8 mouse cellular contexts compared by ENCODE assay signal in genomic region chr8:57429166-57429887, GRCm38 (mm10). TPM values are rescaled to one million over a fixed set of nuclear protein-coding genes. Genes with fewer than 3 reads are reported as not detected.
DNase-seq lines count a peak whose midpoint lies in the region; ATAC-seq and TF ChIP-seq lines count a peak whose summit lies in the region.

No protein-coding gene starts in this region.

- H3K4me1 ChIP-seq in ES-E14 (ENCODE audit: control insufficient read depth in 2 of 2, insufficient read depth in 2 of 2, low read length in 2 of 2, poor library complexity in 1 of 2): no peaks in the 10 kb centered on the region
- no peaks in the 10 kb centered on the region for H3K4me1 ChIP-seq in forebrain, embryonic 16.5 days (replicated peaks; ENCODE audit: control insufficient read depth, insufficient read depth, low read length)
- H3K4me1 ChIP-seq in lung, embryonic 16.5 days (replicated peaks; ENCODE audit: control insufficient read depth, insufficient read depth, low read length): peaks cover 3% of the 10 kb centered on the region; the same call in 1 of the 2 replicates

- peak; percentile 60 for DNase-seq in ES-E14 (ENCODE audit: low read depth, low spot score)
- DNase-seq in cerebellum, adult 11 months: peak; percentile 65
- DNase-seq in layer of hippocampus, adult 18-20 months (ENCODE audit: low spot score in 2 of 2): peak; percentile 35 to 75
- peak; percentile 20 for DNase-seq in ovary, adult 18-20 months (ENCODE audit: low spot score)
- DNase-seq in thymus, postnatal 25 days: peak; percentile 65

- H3K27me3 ChIP-seq in forebrain, embryonic 16.5 days (replicated peaks; ENCODE audit: control insufficient read depth, insufficient read depth, low read length): peaks cover 4% of the 10 kb centered on the region; the same call in 1 of the 2 replicates
- peaks cover 5% of the 10 kb centered on the region for H3K27me3 ChIP-seq in lung, embryonic 16.5 days (ENCODE audit: control insufficient read depth, insufficient read depth, low read depth, low read length)

- H3K4me3 ChIP-seq in ES-E14 (ENCODE audit: insufficient read depth in 1 of 2, low read depth in 1 of 2, low read length in 2 of 2, poor library complexity in 1 of 2, severe bottlenecking in 1 of 2): no peak overlapping the region
- H3K4me3 ChIP-seq in forebrain, embryonic 16.5 days (replicated peaks; ENCODE audit: low read length): no peak overlapping the region
- peak overlapping the region; percentile 24 for H3K4me3 ChIP-seq in lung, embryonic 16.5 days (ENCODE audit: low read length)

- H3K4me2 ChIP-seq in forebrain, embryonic 16.5 days (ENCODE audit: low read length): peak overlapping the region; percentile 15; the same call in 1 of the 2 replicates
- peak overlapping the region; percentile 26; the same call in 1 of the 2 replicates for H3K4me2 ChIP-seq in lung, embryonic 16.5 days (ENCODE audit: low read depth, low read length)

- peak; percentile 64 for ATAC-seq in forebrain, embryonic 16.5 days
- ATAC-seq in hematopoietic stem cell, adult 5-6 weeks (replicated peaks in 1 of 2; ENCODE audit: insufficient read depth in 1 of 2, low FRiP score in 2 of 2, low TSS enrichment in 1 of 2, low read depth in 1 of 2, poor library complexity in 2 of 2, severe bottlenecking in 2 of 2): peak; percentile 58; a peak in 3 of 4 replicates
- ATAC-seq in lung, embryonic 16.5 days (ENCODE audit: low read depth): peak; percentile 34

- H3K27ac ChIP-seq in ES-E14 (ENCODE audit: insufficient read depth, low read depth, low read length, poor library complexity, severe bottlenecking): no peak overlapping the region
- H3K27ac ChIP-seq in forebrain, embryonic 16.5 days (ENCODE audit: low read length): no peak overlapping the region
- H3K27ac ChIP-seq in lung, embryonic 16.5 days (ENCODE audit: low read length): no peak overlapping the region

- no peak overlapping the region for H3K9ac ChIP-seq in ES-E14 (ENCODE audit: insufficient read depth, low read depth, low read length, poor library complexity, severe bottlenecking)
- H3K9ac ChIP-seq in forebrain, embryonic 16.5 days (replicated peaks; ENCODE audit: low read depth, low read length): no peak overlapping the region
- no peak overlapping the region; the same call in 1 of the 2 replicates for H3K9ac ChIP-seq in lung, embryonic 16.5 days (ENCODE audit: low read length)

- no peaks in the 10 kb centered on the region for H3K9me3 ChIP-seq in ES-E14 (ENCODE audit: control insufficient read depth, insufficient read depth, low read depth, low read length)
- no peaks in the 10 kb centered on the region for H3K9me3 ChIP-seq in forebrain, embryonic 16.5 days (ENCODE audit: control insufficient read depth, low read length)
- H3K9me3 ChIP-seq in lung, embryonic 16.5 days (ENCODE audit: control insufficient read depth, low read length): no peaks in the 10 kb centered on the region

- WGBS in forebrain, embryonic 16.5 days: 33% methylated on average over 18 of the region's 18 CpGs
- 32% methylated on average over 18 of the region's 18 CpGs for WGBS in lung, embryonic 16.5 days

- in situ Hi-C loops in ES-E14 (cut with MboI; ENCODE audit: low sequenced_read_pairs in 2 of 2, unreplicated experiment in 2 of 2): loop anchor here (5.0 to 25.0 kb wide), 2 partner anchors 358 to 368 kb away; no protein-coding TSS in a partner anchor

- H3K36me3 ChIP-seq in ES-E14 (ENCODE audit: control insufficient read depth, insufficient read depth, low read length, poor library complexity, severe bottlenecking): no peaks in the 10 kb centered on the region
- H3K36me3 ChIP-seq in forebrain, embryonic 16.5 days (ENCODE audit: control insufficient read depth, insufficient read depth): no peaks in the 10 kb centered on the region
- H3K36me3 ChIP-seq in lung, embryonic 16.5 days (ENCODE audit: control insufficient read depth, insufficient read depth, low read length): no peaks in the 10 kb centered on the region

TF ChIP-seq in ES-E14, 5 proteins besides CTCF, POLR2A, EP300 and RAD21:
- TF ChIP-seq ZNF384 (IDR thresholded peaks at IDR 0.05; ENCODE audit: low read depth, low read length): no peak
- no peak for TF ChIP-seq MAFK (IDR thresholded peaks at IDR 0.05; ENCODE audit: insufficient read depth, low read depth, low read length)
- no peak for TF ChIP-seq HCFC1 (IDR thresholded peaks at IDR 0.05; ENCODE audit: borderline replicate concordance, insufficient read depth, low read length)
- peak; percentile 88 for TF ChIP-seq ZC3H11A (IDR thresholded peaks at IDR 0.05; ENCODE audit: borderline replicate concordance, low read depth, low read length)

RNA-seq across cellular contexts. Expression of gene Scrg1, which starts 26.4 kb away (rescaled TPM):
- not detected in 2 replicates for total RNA-seq in ES-E14 (2012; rRNA removed)
- 14.7 and 20.2 TPM in 2 replicates for polyA plus RNA-seq in forebrain, embryonic 16.5 days (2015; fragmentation: Nextera tagmentation; extraction: Ambion mirVana)
- total RNA-seq in hematopoietic stem cell, adult 5-6 weeks (2017): 2.4 TPM in 1 of 2 replicates, not detected in the other
- total RNA-seq in layer of hippocampus, adult 18-20 months (2021): 10 to 100 TPM; 60.7 to 68.0 TPM
- 0.64 and 0.68 TPM in 2 replicates for polyA plus RNA-seq in lung, embryonic 16.5 days (2015; fragmentation: Nextera tagmentation; extraction: Ambion mirVana)

RNA-seq across cellular contexts. Expression of gene Sap30, which starts 58.3 kb away (rescaled TPM):
- total RNA-seq in ES-E14 (2012; rRNA removed): 61.5 and 76.8 TPM in 2 replicates
- 53.1 and 64.3 TPM in 2 replicates for polyA plus RNA-seq in forebrain, embryonic 16.5 days (2015; fragmentation: Nextera tagmentation; extraction: Ambion mirVana)
- total RNA-seq in hematopoietic stem cell, adult 5-6 weeks (2017): 40.9 and 55.7 TPM in 2 replicates
- total RNA-seq in layer of hippocampus, adult 18-20 months (2021): 10 to 100 TPM; 12.6 to 17.6 TPM
- 26.7 and 28.1 TPM in 2 replicates for polyA plus RNA-seq in lung, embryonic 16.5 days (2015; fragmentation: Nextera tagmentation; extraction: Ambion mirVana)

Comparison
In these comparisons a context has a peak if more than half of its experiments do, and no peak if none do; other contexts are left out.
1. RNA of gene Scrg1, which starts 26.4 kb away (total RNA-seq): 60.7 to 68.0 TPM in layer of hippocampus, adult 18-20 months; not detected in ES-E14 and 2.4 TPM in hematopoietic stem cell, adult 5-6 weeks; every median in the first group is over 10 times any median in the second.
2. Peak in every context shown above with its lines, with median percentiles within 50 percentile points of each other: DNase-seq and ATAC-seq.